Mouse (Mus musculus) lung, postnatal 0 days (tissue): ENCODE measurements around the gene Morc3. TPM values are rescaled to one million over a fixed set of nuclear protein-coding genes. Genes with fewer than 3 reads are reported as not detected.

Experiments used
- ATAC-seq: fragments of 200-750 bp; cut with Nextera tagmentation; 2 replicates; pipeline ENCODE4 v1.8.0; 2017; ENCODE audit warnings: moderate library complexity
- DNase-seq: peaks from one replicate; pipeline ENCODE4 v3.0.0-alpha.2; 2016; ENCODE audit warnings: low spot score
- H3K27ac ChIP-seq: fragments of 300-500 bp; sonication (generic); 2 replicates; pipeline ENCODE4 v1.5.1; 2014; ENCODE audit warnings: antibody characterized with exemption, mild to moderate bottlenecking, low read length, mixed read lengths
- H3K27me3 ChIP-seq: fragments of 300-500 bp; sonication (generic); replicated peaks from 2 replicates; pipeline ENCODE4 v1.6.1; 2014; ENCODE audit warnings: low read length, mixed read lengths; ENCODE audit not compliant: insufficient read depth
- H3K36me3 ChIP-seq: fragments of 300-500 bp; sonication (generic); 2 replicates; pipeline ENCODE4 v1.6.1; 2014; ENCODE audit warnings: low read length, mixed read lengths; ENCODE audit not compliant: insufficient read depth
- H3K4me1 ChIP-seq: fragments of 300-500 bp; sonication (generic); 2 replicates; pipeline ENCODE4 v1.6.1; 2014; ENCODE audit warnings: antibody characterized with exemption, low read depth, low read length, mixed read lengths; ENCODE audit not compliant: insufficient read depth
- H3K4me2 ChIP-seq: fragments of 300-500 bp; sonication (generic); replicated peaks from 2 replicates; pipeline ENCODE4 v1.6.1; 2014; ENCODE audit warnings: low read depth, mild to moderate bottlenecking, low read length, moderate library complexity, mixed read lengths
- H3K4me3 ChIP-seq: fragments of 300-500 bp; sonication (generic); 2 replicates; pipeline ENCODE4 v1.5.1; 2014; ENCODE audit warnings: low read depth, low read length
- H3K9ac ChIP-seq: fragments of 300-500 bp; sonication (generic); replicated peaks from 2 replicates; pipeline ENCODE4 v1.6.1; 2014; ENCODE audit warnings: low read depth, mild to moderate bottlenecking
- H3K9me3 ChIP-seq: fragments of 300-500 bp; sonication (generic); 2 replicates; pipeline ENCODE4 v1.6.1; 2016; ENCODE audit warnings: low read length, mixed read lengths
- CTCF ChIP-seq: IDR thresholded peaks from 2 replicates; pipeline ENCODE4 v1.5.1; 2016; ENCODE audit warnings: antibody characterized with exemption, mild to moderate bottlenecking
- EP300 ChIP-seq: IDR thresholded peaks from 2 replicates; pipeline ENCODE4 v1.6.1; 2016; ENCODE audit warnings: antibody characterized with exemption, mild to moderate bottlenecking, control low read depth
- WGBS: fragments of 180-500 bp; shearing (Covaris S2); extraction: QIAGEN DNeasy Blood & Tissue Kit; methylation state at CpG from one replicate; pipeline ENCODE4 v1.1.7; 2014; 5-methylcytosine and 5-hydroxymethylcytosine counted together
- polyA plus RNA-seq: library from polyadenylated mRNA; unstranded; fragments of >200 nt; fragmentation: Nextera tagmentation; extraction: Ambion mirVana; gene quantifications from 2 replicates; pipeline ENCODE4 v1.2.1, GENCODE M21; 2015

Morc3 gene
- polyA plus RNA-seq, 1 experiment from 2014 or later = 20.8 TPM

GRCm38 (mm10) chr16:93799071-93799470, 32.9 kb upstream of the Morc3 start:
- DNase-seq = no peak

GRCm38 (mm10) chr16:93799936-93800335, 32.0 kb upstream of the Morc3 start:
- DNase-seq = no peak
- no peak for ATAC-seq
- no peaks in the 10 kb centered on the region for H3K27me3 ChIP-seq
- no peak for TF ChIP-seq EP300
- no peak for TF ChIP-seq CTCF
- H3K4me3 ChIP-seq = no peak overlapping the region
- H3K9ac ChIP-seq = no peak overlapping the region
- no peaks in the 10 kb centered on the region for H3K9me3 ChIP-seq
- no peaks in the 10 kb centered on the region; the same call in 1 of the 2 replicates for H3K4me1 ChIP-seq
- 93% methylated on average over 16 of the region's 16 CpGs for WGBS
- H3K36me3 ChIP-seq = 0 out of 2 replicates have a peak, but pooled peaks cover 12% of the 10 kb centered on the region
- no peak overlapping the region for H3K27ac ChIP-seq
- no peak overlapping the region for H3K4me2 ChIP-seq

More at GRCm38 (mm10) chr16:93799071-93799470, 32.9 kb upstream of the Morc3 start:
- H3K9me3 ChIP-seq = no peaks in the 10 kb centered on the region
- no peaks in the 10 kb centered on the region for H3K27me3 ChIP-seq
- H3K4me3 ChIP-seq = no peak overlapping the region
- no peak overlapping the region for H3K4me2 ChIP-seq
- WGBS = 79% methylated on average over 3 of the region's 3 CpGs
- no peaks in the 10 kb centered on the region; the same call in 1 of the 2 replicates for H3K4me1 ChIP-seq
- 0 out of 2 replicates have a peak, but pooled peaks cover 12% of the 10 kb centered on the region for H3K36me3 ChIP-seq
- no peak for TF ChIP-seq EP300
- TF ChIP-seq CTCF = no peak
- H3K27ac ChIP-seq = no peak overlapping the region
- H3K9ac ChIP-seq = no peak overlapping the region
- ATAC-seq = no peak

- H3K36me3 ChIP-seq = 0 out of 2 replicates have a peak, but pooled peaks cover 11% of the 10 kb centered on the region
- no peak overlapping the region for H3K4me3 ChIP-seq
- no peak for TF ChIP-seq CTCF
These were observed 24.8 kb upstream of the Morc3 start for GRCm38 (mm10) chr16:93807167-93807566.

GRCm38 (mm10) chr16:93807961-93808554, 23.9 kb upstream of the Morc3 start:
- Histone ChIP-seq H3K9me3 (no peaks in the 10 kb centered on the region), H3K9ac (no peak overlapping the region), H3K4me2 (no peak overlapping the region), H3K4me1 (peaks cover 11% of the 10 kb centered on the region; the same call in 1 of the 2 replicates), H3K4me3 (no peak overlapping the region), H3K27me3 (no peaks in the 10 kb centered on the region), H3K27ac (no peak overlapping the region), H3K36me3 (0 out of 2 replicates have a peak, but pooled peaks cover 11% of the 10 kb centered on the region)
- 12% methylated on average over 8 of the region's 8 CpGs for WGBS
- DNase-seq (peak; percentile 68), ATAC-seq (peak; percentile 81)
- no peak for TF ChIP-seq EP300
- TF ChIP-seq CTCF = no peak

More at GRCm38 (mm10) chr16:93807167-93807566, 24.8 kb upstream of the Morc3 start:
- no peak for DNase-seq
- 88% methylated on average over 6 of the region's 6 CpGs for WGBS
- Histone ChIP-seq H3K27ac (no peak overlapping the region), H3K4me2 (no peak overlapping the region), H3K27me3 (no peaks in the 10 kb centered on the region), H3K9me3 (no peaks in the 10 kb centered on the region), H3K4me1 (peaks cover 11% of the 10 kb centered on the region; the same call in 1 of the 2 replicates), H3K9ac (no peak overlapping the region)
- ATAC-seq = no peak

GRCm38 (mm10) chr16:93815856-93816736, 15.8 kb upstream of the Morc3 start:
- no peak for TF ChIP-seq CTCF
- TF ChIP-seq EP300 = peak; percentile 34; the same call in 1 of the 2 replicates
- WGBS = 30% methylated on average over 20 of the region's 20 CpGs
- Histone ChIP-seq H3K36me3 (0 out of 2 replicates have a peak, but pooled peaks cover 8% of the 10 kb centered on the region), H3K27me3 (no peaks in the 10 kb centered on the region), H3K4me2 (peak overlapping the region; percentile 23), H3K9ac (no peak overlapping the region; the same call in 1 of the 2 replicates), H3K4me3 (0 out of 2 replicates have a peak overlapping the region, but pooled peaks have one; percentile 4), H3K4me1 (peaks cover 10% of the 10 kb centered on the region; the same call in 1 of the 2 replicates), H3K9me3 (no peaks in the 10 kb centered on the region), H3K27ac (peak overlapping the region; percentile 68)
- DNase-seq (peak; percentile 86), ATAC-seq (peak; percentile 88)

- no peak overlapping the region for H3K4me3 ChIP-seq
- no peak for TF ChIP-seq CTCF
- no peak for TF ChIP-seq EP300
- ATAC-seq = peak; percentile 42
- H3K9ac ChIP-seq = no peak overlapping the region
- no peaks in the 10 kb centered on the region for H3K9me3 ChIP-seq
- peak overlapping the region; percentile 23; the same call in 1 of the 2 replicates for H3K4me2 ChIP-seq
- no peaks in the 10 kb centered on the region for H3K27me3 ChIP-seq
- 0 out of 2 replicates have a peak, but pooled peaks cover under 1% of the 10 kb centered on the region for H3K36me3 ChIP-seq
- WGBS = 51% methylated on average over 7 of the region's 7 CpGs
- peak; percentile 16 for DNase-seq
- H3K27ac ChIP-seq = peak overlapping the region; percentile 68
- peaks cover 10% of the 10 kb centered on the region; the same call in 1 of the 2 replicates for H3K4me1 ChIP-seq
These were observed 15.1 kb upstream of the Morc3 start for GRCm38 (mm10) chr16:93816861-93817260.
